Mouse (Mus musculus): ENCODE data around the gene Ankrd1. TPM values are rescaled to one million over a fixed set of nuclear protein-coding genes. Genes with fewer than 3 reads are reported as not detected.

Gene Ankrd1
- total RNA-seq, 2 experiments from 2014 or later, result 314 to 518 TPM

GRCm38 (mm10) chr19:36111054-36111895 is 8.6 kb downstream of the Ankrd1 start:
- intact Hi-C loops (cut with DNase I), result loop anchor here (1.0 to 5.0 kb wide), 4 partner anchors 71 to 329 kb away; no protein-coding TSS in a partner anchor
- peak in 1 of 2 experiments; percentile 58 for DNase-seq

GRCm38 (mm10) chr19:36110465-36110864 is 9.4 kb downstream of the Ankrd1 start:
- intact Hi-C loops (cut with DNase I), result loop anchor here (2.0 to 5.0 kb wide), 3 partner anchors 72 to 236 kb away; no protein-coding TSS in a partner anchor
- no peak for DNase-seq

- intact Hi-C loops (cut with DNase I), result no loop called here
- DNase-seq, result no peak
These were observed 10.5 kb downstream of the Ankrd1 start for GRCm38 (mm10) chr19:36109318-36109944.

GRCm38 (mm10) chr19:36103909-36104308 is 16.0 kb downstream of the Ankrd1 start:
- DNase-seq, result no peak
- intact Hi-C loops (cut with DNase I), result no loop called here

GRCm38 (mm10) chr19:36098916-36099315 is 21.0 kb downstream of the Ankrd1 start:
- intact Hi-C loops (cut with DNase I), result loop anchor here (10.0 kb wide), 1 partner anchor 456 kb away; the partner anchor contains the start of gene Hectd2
- DNase-seq, result no peak

GRCm38 (mm10) chr19:36098265-36098664 is 21.6 kb downstream of the Ankrd1 start:
- no peak for DNase-seq
- intact Hi-C loops (cut with DNase I), result loop anchor here (10.0 kb wide), 1 partner anchor 457 kb away; the partner anchor contains the start of gene Hectd2

GRCm38 (mm10) chr19:36097194-36097593 is 22.7 kb downstream of the Ankrd1 start:
- intact Hi-C loops (cut with DNase I), result loop anchor here (10.0 kb wide), 1 partner anchor 458 kb away; the partner anchor contains the start of gene Hectd2
- DNase-seq, result no peak

GRCm38 (mm10) chr19:36090781-36091180 is 29.1 kb downstream of the Ankrd1 start:
- DNase-seq, result peak in 1 of 2 experiments; percentile 36
- intact Hi-C loops (cut with DNase I), result loop anchor here (5.0 to 10.0 kb wide), 2 partner anchors 352 to 464 kb away; partner anchors contain the start of gene Hectd2

GRCm38 (mm10) chr19:36083262-36084225 is 36.4 kb downstream of the Ankrd1 start, which contains the start of gene Rpp30:
Rpp30 (plus strand) TSS chr19:36083716.
- intact Hi-C loops (cut with DNase I), result loop anchor here (2.0 to 5.0 kb wide), 3 partner anchors 959 to 1411 kb away; no protein-coding TSS in a partner anchor

GRCm38 (mm10) chr19:36082606-36083261 is 37.2 kb downstream of the Ankrd1 start:
- peak; percentile 55 to 67 for DNase-seq
- intact Hi-C loops (cut with DNase I), result loop anchor here (2.0 to 5.0 kb wide), 3 partner anchors 958 to 1410 kb away; no protein-coding TSS in a partner anchor

More at GRCm38 (mm10) chr19:36083262-36084225, 36.4 kb downstream of the Ankrd1 start, which contains the start of gene Rpp30:
- DNase-seq, result peak; percentile 85 to 90

GRCm38 (mm10) chr19:36062801-36063529 is 56.9 kb downstream of the Ankrd1 start:
- DNase-seq, result no peak
- intact Hi-C loops (cut with DNase I), result loop anchor here (1.0 to 2.0 kb wide), 2 partner anchors 938 to 1070 kb away; no protein-coding TSS in a partner anchor

Other genes with a start within 250 kb of the Ankrd1 start
- gene Htr7, start 62.6 kb downstream of the Ankrd1 start, total RNA-seq (2021), result under 1 TPM; 0.50 to 0.52 TPM
- gene Rpp30, start 36.4 kb downstream of the Ankrd1 start, total RNA-seq (2021), result 10 to 100 TPM; 12.3 to 17.0 TPM
- gene Pcgf5, start 228.2 kb upstream of the Ankrd1 start, total RNA-seq (2021), result 10 to 100 TPM; 42.1 to 57.2 TPM